Mouse (Mus musculus): ENCODE measurements at regions not wholly inside any gene's neighbourhood (a gene's known extent, or its start where the extent isn't known, plus 50 kb on each side); places are given as distances from the start of the nearest gene placed in this dataset.

- Histone ChIP-seq H3K4me2 (ENCODE audit: low read depth, low read length) (no peak overlapping the region), H3K36me3 (ENCODE audit: control insufficient read depth, insufficient read depth, low read length) (no peaks in the 10 kb centered on the region), H3K4me1 (ENCODE audit: control insufficient read depth, insufficient read depth, low read length) (no peaks in the 10 kb centered on the region), H3K4me3 (ENCODE audit: low read depth, low read length) (no peak overlapping the region), H3K9me3 (ENCODE audit: control insufficient read depth, low read length) (no peaks in the 10 kb centered on the region), H3K9ac (ENCODE audit: low read depth, low read length) (no peak overlapping the region), H3K27ac (replicated peaks; ENCODE audit: low read depth, low read length) (no peak overlapping the region), H3K27me3 (replicated peaks; ENCODE audit: control insufficient read depth, insufficient read depth, low read length) (no peaks in the 10 kb centered on the region)
- DNase-seq (ENCODE audit: low spot score) (peak; percentile 0), ATAC-seq (ENCODE audit: low read depth) (no peak)
- WGBS, result 59% methylated on average over 2 of the region's 2 CpGs
These were observed 1033.4 kb downstream of the Grm8 start for GRCm38 (mm10) chr6:27101509-27102116.
